Mouse (Mus musculus) olfactory bulb, adult 2 months (tissue): ENCODE data around the gene Magi2.

Experiments
- CTCF ChIP-seq: fragments of 200-500 bp; IDR thresholded peaks from 2 replicates; pipeline ENCODE4 v1.5.1; 2012; ENCODE audit warnings: low read depth, mild to moderate bottlenecking, low read length, moderate library complexity; ENCODE audit not compliant: insufficient read depth
- POLR2A ChIP-seq: fragments of 200-500 bp; IDR thresholded peaks from 2 replicates; pipeline ENCODE4 v1.6.1; 2012; ENCODE audit warnings: mild to moderate bottlenecking, low read depth, low read length, moderate library complexity; ENCODE audit not compliant: insufficient read depth

GRCm38 (mm10) chr5:19726277-19726676, 499.4 kb downstream of the Magi2 start:
- no peak for TF ChIP-seq POLR2A
- no peak for TF ChIP-seq CTCF
